Mouse (Mus musculus) splenic B cell, adult 2 months (primary cell): ENCODE measurements at regions not wholly inside any gene's neighbourhood (a gene's known extent, or its start where the extent isn't known, plus 50 kb on each side); places are given as distances from the start of the nearest gene placed in this dataset.

Experiments
- DNase-seq: peaks from one replicate; pipeline ENCODE4 v3.0.0-alpha.2; 2011; ENCODE audit warnings: low read depth, low spot score
- H3K27me3 ChIP-seq: 2 replicates; pipeline ENCODE4 v1.6.1; 2012; ENCODE audit warnings: mild to moderate bottlenecking, low read length, moderate library complexity, mixed read lengths; ENCODE audit not compliant: control insufficient read depth, poor library complexity, insufficient read depth, severe bottlenecking
- H3K36me3 ChIP-seq: 2 replicates; pipeline ENCODE4 v1.6.1; 2012; ENCODE audit warnings: mild to moderate bottlenecking, low read length, moderate library complexity, mixed read lengths; ENCODE audit not compliant: control insufficient read depth, poor library complexity, insufficient read depth, severe bottlenecking

- no peak for DNase-seq
- Histone ChIP-seq H3K36me3 (no peaks in the 10 kb centered on the region), H3K27me3 (no peaks in the 10 kb centered on the region)
Measured at GRCm38 (mm10) chr14:48877998-48878657, 187.8 kb upstream of the Ap5m1 start.

- no peaks in the 10 kb centered on the region for H3K27me3 ChIP-seq
- H3K36me3 ChIP-seq, result no peaks in the 10 kb centered on the region
- no peak for DNase-seq
Measured at GRCm38 (mm10) chr14:48871313-48871712, 194.6 kb upstream of the Ap5m1 start.

GRCm38 (mm10) chr14:48869956-48870355 is 195.9 kb upstream of the Ap5m1 start:
- Histone ChIP-seq H3K36me3 (no peaks in the 10 kb centered on the region), H3K27me3 (no peaks in the 10 kb centered on the region)
- DNase-seq, result no peak

- Histone ChIP-seq H3K27me3 (no peaks in the 10 kb centered on the region), H3K36me3 (no peaks in the 10 kb centered on the region)
- no peak for DNase-seq
Measured at GRCm38 (mm10) chr14:48855453-48855852, 181.8 kb upstream of the Otx2 start.

- Histone ChIP-seq H3K36me3 (no peaks in the 10 kb centered on the region), H3K27me3 (no peaks in the 10 kb centered on the region)
- no peak for DNase-seq
Measured at GRCm38 (mm10) chr14:48854188-48854924, 180.7 kb upstream of the Otx2 start.

- H3K36me3 ChIP-seq, result no peaks in the 10 kb centered on the region
- no peak for DNase-seq
- no peaks in the 10 kb centered on the region for H3K27me3 ChIP-seq
Measured at GRCm38 (mm10) chr14:48853479-48854187, 180.0 kb upstream of the Otx2 start.

GRCm38 (mm10) chr14:48852787-48853186 is 179.2 kb upstream of the Otx2 start:
- H3K36me3 ChIP-seq, result no peaks in the 10 kb centered on the region
- H3K27me3 ChIP-seq, result no peaks in the 10 kb centered on the region
- peak; percentile 0 for DNase-seq

GRCm38 (mm10) chr14:48852061-48852460 is 178.4 kb upstream of the Otx2 start:
- no peaks in the 10 kb centered on the region for H3K36me3 ChIP-seq
- H3K27me3 ChIP-seq, result no peaks in the 10 kb centered on the region
- DNase-seq, result no peak

GRCm38 (mm10) chr14:48842861-48843260 is 169.2 kb upstream of the Otx2 start:
- H3K36me3 ChIP-seq, result no peaks in the 10 kb centered on the region
- no peaks in the 10 kb centered on the region for H3K27me3 ChIP-seq
- no peak for DNase-seq

- no peak for DNase-seq
Measured at GRCm38 (mm10) chr14:48841278-48841677, 167.7 kb upstream of the Otx2 start.

GRCm38 (mm10) chr14:48837181-48837580 is 163.6 kb upstream of the Otx2 start:
- DNase-seq, result no peak
- Histone ChIP-seq H3K27me3 (no peaks in the 10 kb centered on the region), H3K36me3 (no peaks in the 10 kb centered on the region)

More at GRCm38 (mm10) chr14:48841278-48841677, 167.7 kb upstream of the Otx2 start:
- Histone ChIP-seq H3K27me3 (no peaks in the 10 kb centered on the region), H3K36me3 (no peaks in the 10 kb centered on the region)

- Histone ChIP-seq H3K27me3 (no peaks in the 10 kb centered on the region), H3K36me3 (no peaks in the 10 kb centered on the region)
- DNase-seq, result no peak
Measured at GRCm38 (mm10) chr14:48836071-48836470, 162.5 kb upstream of the Otx2 start.

GRCm38 (mm10) chr14:48834416-48834815 is 160.8 kb upstream of the Otx2 start:
- no peak for DNase-seq
- Histone ChIP-seq H3K27me3 (no peaks in the 10 kb centered on the region), H3K36me3 (no peaks in the 10 kb centered on the region)

- no peaks in the 10 kb centered on the region for H3K36me3 ChIP-seq
- H3K27me3 ChIP-seq, result no peaks in the 10 kb centered on the region
- DNase-seq, result no peak
Measured at GRCm38 (mm10) chr14:48826421-48826820, 152.8 kb upstream of the Otx2 start.

- no peaks in the 10 kb centered on the region for H3K27me3 ChIP-seq
- DNase-seq, result no peak
- H3K36me3 ChIP-seq, result no peaks in the 10 kb centered on the region
Measured at GRCm38 (mm10) chr14:48824375-48824774, 150.8 kb upstream of the Otx2 start.
